Mouse (Mus musculus) MEL-GATA-1-ER (cell line): ENCODE data around the gene Naaladl1.
A peak's percentile ranks its signal among the peaks of the same experiment; 100 is the strongest.

ENCODE experiments used
- DNase-seq: peaks from one replicate; pipeline ENCODE4 v3.0.0-alpha.2; 2012; ENCODE audit warnings: low read depth; ENCODE audit errors: extremely low read depth

The Naaladl1 gene

GRCm38 (mm10) chr19:6105586-6105985 is at the start of gene Naaladl1:
Gene Naaladl1 (plus strand): TSS chr19:6105782.
- DNase-seq, result no peak

GRCm38 (mm10) chr19:6056696-6057095 is 48.9 kb upstream of the Naaladl1 start:
- no peak for DNase-seq

- DNase-seq, result peak; percentile 79
Observed at GRCm38 (mm10) chr19:6057313-6058096, 48.1 kb upstream of the Naaladl1 start, which contains the start of the genes Mrpl49 and Fau. Gene Mrpl49 (minus strand): TSS chr19:6057785. Gene Fau (plus strand): TSS chr19:6057844.

GRCm38 (mm10) chr19:6058513-6058912 is 47.1 kb upstream of the Naaladl1 start:
- DNase-seq, result no peak

- DNase-seq, result no peak
Observed at GRCm38 (mm10) chr19:6058966-6059365, 46.6 kb upstream of the Naaladl1 start.

GRCm38 (mm10) chr19:6061021-6061533 is 44.5 kb upstream of the Naaladl1 start, which contains the start of gene Znhit2:
Gene Znhit2 (plus strand): TSS chr19:6061192.
- peak; percentile 94 for DNase-seq

- peak; percentile 52 for DNase-seq
Observed at GRCm38 (mm10) chr19:6061641-6062302, 43.8 kb upstream of the Naaladl1 start.

- DNase-seq, result no peak
Observed at GRCm38 (mm10) chr19:6062418-6062817, 43.2 kb upstream of the Naaladl1 start.

- DNase-seq, result no peak
Observed at GRCm38 (mm10) chr19:6063081-6063480, 42.5 kb upstream of the Naaladl1 start.

- DNase-seq, result no peak
Observed at GRCm38 (mm10) chr19:6066571-6066970, 39.0 kb upstream of the Naaladl1 start.

- peak; percentile 72 for DNase-seq
Observed at GRCm38 (mm10) chr19:6067011-6067723, 38.4 kb upstream of the Naaladl1 start.

GRCm38 (mm10) chr19:6067724-6068415 is 37.7 kb upstream of the Naaladl1 start, which contains the start of gene Tm7sf2:
Gene Tm7sf2 (minus strand): TSS chr19:6068373.
- DNase-seq, result peak; percentile 82

- DNase-seq, result no peak
Observed at GRCm38 (mm10) chr19:6068951-6069350, 36.6 kb upstream of the Naaladl1 start.

GRCm38 (mm10) chr19:6069851-6070250 is 35.7 kb upstream of the Naaladl1 start:
- DNase-seq, result no peak

GRCm38 (mm10) chr19:6070571-6071250 is 34.9 kb upstream of the Naaladl1 start:
- no peak for DNase-seq

GRCm38 (mm10) chr19:6071261-6071660 is 34.3 kb upstream of the Naaladl1 start:
- no peak for DNase-seq

GRCm38 (mm10) chr19:6073889-6074288 is 31.7 kb upstream of the Naaladl1 start:
- no peak for DNase-seq

- DNase-seq, result peak; percentile 93
Observed at GRCm38 (mm10) chr19:6076564-6077393, 28.8 kb upstream of the Naaladl1 start, which contains the start of gene Vps51. Gene Vps51 (minus strand): TSS chr19:6077231.

- no peak for DNase-seq
Observed at GRCm38 (mm10) chr19:6079983-6080480, 25.6 kb upstream of the Naaladl1 start, which contains the start of gene Tmem262. Gene Tmem262 (plus strand): TSS chr19:6080033.
